Mouse (Mus musculus): ENCODE measurements at regions not wholly inside any gene's neighbourhood (a gene's known extent, or its start where the extent isn't known, plus 50 kb on each side); places are given as distances from the start of the nearest gene placed in this dataset.

GRCm38 (mm10) chr17:14610791-14611522 is 83.1 kb downstream of the Thbs2 start:
- H3K27ac ChIP-seq (ENCODE audit: low read depth, low read length) = no peak overlapping the region
- no peak overlapping the region for H3K9ac ChIP-seq (ENCODE audit: low read depth, low read length)
- no peaks in the 10 kb centered on the region for H3K9me3 ChIP-seq (replicated peaks; ENCODE audit: control insufficient read depth, low read length)
- no peak for ATAC-seq (replicated peaks; ENCODE audit: insufficient number of reproducible peaks, low FRiP score, low TSS enrichment)
- WGBS (ENCODE audit: insufficient replicate concordance) = 70% methylated on average over 4 of the region's 4 CpGs
- no peak overlapping the region for H3K4me2 ChIP-seq
- no peaks in the 10 kb centered on the region for H3K36me3 ChIP-seq (ENCODE audit: control insufficient read depth, insufficient read depth, low read length)
- no peaks in the 10 kb centered on the region for H3K4me1 ChIP-seq (ENCODE audit: control insufficient read depth, insufficient read depth, low read length)
- no peak overlapping the region for H3K4me3 ChIP-seq (ENCODE audit: low read depth, low read length)
- H3K27me3 ChIP-seq (ENCODE audit: control insufficient read depth, insufficient read depth, low read length) = no peaks in the 10 kb centered on the region

GRCm38 (mm10) chr17:14608845-14609244 is 85.2 kb downstream of the Thbs2 start:
- H3K27me3 ChIP-seq (ENCODE audit: control insufficient read depth, insufficient read depth, low read length) = no peaks in the 10 kb centered on the region
- no peak overlapping the region for H3K4me2 ChIP-seq
- no peaks in the 10 kb centered on the region for H3K36me3 ChIP-seq (ENCODE audit: control insufficient read depth, insufficient read depth, low read length)
- no peak overlapping the region for H3K4me3 ChIP-seq (ENCODE audit: low read depth, low read length)
- H3K4me1 ChIP-seq (ENCODE audit: control insufficient read depth, insufficient read depth, low read length) = no peaks in the 10 kb centered on the region
- H3K27ac ChIP-seq (ENCODE audit: low read depth, low read length) = no peak overlapping the region
- H3K9ac ChIP-seq (ENCODE audit: low read depth, low read length) = no peak overlapping the region
- no peak for ATAC-seq (replicated peaks; ENCODE audit: insufficient number of reproducible peaks, low FRiP score, low TSS enrichment)
- no peaks in the 10 kb centered on the region for H3K9me3 ChIP-seq (replicated peaks; ENCODE audit: control insufficient read depth, low read length)
- 79% methylated on average over 4 of the region's 4 CpGs for WGBS (ENCODE audit: insufficient replicate concordance)

GRCm38 (mm10) chr17:14606356-14606989 is 87.6 kb downstream of the Thbs2 start:
- 65% methylated on average over 5 of the region's 5 CpGs for WGBS (ENCODE audit: insufficient replicate concordance)
- Histone ChIP-seq H3K9me3 (replicated peaks; ENCODE audit: control insufficient read depth, low read length) (no peaks in the 10 kb centered on the region), H3K27ac (ENCODE audit: low read depth, low read length) (no peak overlapping the region), H3K4me2 (no peak overlapping the region), H3K9ac (ENCODE audit: low read depth, low read length) (no peak overlapping the region), H3K4me1 (ENCODE audit: control insufficient read depth, insufficient read depth, low read length) (no peaks in the 10 kb centered on the region), H3K27me3 (ENCODE audit: control insufficient read depth, insufficient read depth, low read length) (no peaks in the 10 kb centered on the region), H3K36me3 (ENCODE audit: control insufficient read depth, insufficient read depth, low read length) (no peaks in the 10 kb centered on the region), H3K4me3 (ENCODE audit: low read depth, low read length) (no peak overlapping the region)
- no peak for ATAC-seq (replicated peaks; ENCODE audit: insufficient number of reproducible peaks, low FRiP score, low TSS enrichment)

- Histone ChIP-seq H3K4me3 (ENCODE audit: low read depth, low read length) (no peak overlapping the region), H3K4me1 (ENCODE audit: control insufficient read depth, insufficient read depth, low read length) (no peaks in the 10 kb centered on the region), H3K27ac (ENCODE audit: low read depth, low read length) (no peak overlapping the region), H3K4me2 (no peak overlapping the region), H3K27me3 (ENCODE audit: control insufficient read depth, insufficient read depth, low read length) (no peaks in the 10 kb centered on the region), H3K9ac (ENCODE audit: low read depth, low read length) (no peak overlapping the region), H3K36me3 (ENCODE audit: control insufficient read depth, insufficient read depth, low read length) (no peaks in the 10 kb centered on the region), H3K9me3 (replicated peaks; ENCODE audit: control insufficient read depth, low read length) (no peaks in the 10 kb centered on the region)
- no peak for ATAC-seq (replicated peaks; ENCODE audit: insufficient number of reproducible peaks, low FRiP score, low TSS enrichment)
- WGBS (ENCODE audit: insufficient replicate concordance) = 74% methylated on average over 10 of the region's 10 CpGs
Observed at GRCm38 (mm10) chr17:14599681-14600080, 94.4 kb downstream of the Thbs2 start.

GRCm38 (mm10) chr17:14596470-14596869 is 97.6 kb downstream of the Thbs2 start:
- ATAC-seq (replicated peaks; ENCODE audit: insufficient number of reproducible peaks, low FRiP score, low TSS enrichment) = no peak
- H3K4me2 ChIP-seq = no peak overlapping the region
- H3K4me3 ChIP-seq (ENCODE audit: low read depth, low read length) = no peak overlapping the region
- H3K4me1 ChIP-seq (ENCODE audit: control insufficient read depth, insufficient read depth, low read length) = no peaks in the 10 kb centered on the region
- H3K36me3 ChIP-seq (ENCODE audit: control insufficient read depth, insufficient read depth, low read length) = no peaks in the 10 kb centered on the region
- WGBS (ENCODE audit: insufficient replicate concordance) = 83% methylated on average over 7 of the region's 7 CpGs
- no peaks in the 10 kb centered on the region for H3K9me3 ChIP-seq (replicated peaks; ENCODE audit: control insufficient read depth, low read length)
- H3K9ac ChIP-seq (ENCODE audit: low read depth, low read length) = no peak overlapping the region
- H3K27me3 ChIP-seq (ENCODE audit: control insufficient read depth, insufficient read depth, low read length) = no peaks in the 10 kb centered on the region
- no peak overlapping the region for H3K27ac ChIP-seq (ENCODE audit: low read depth, low read length)

GRCm38 (mm10) chr17:14595525-14595924 is 98.5 kb downstream of the Thbs2 start:
- Histone ChIP-seq H3K4me3 (ENCODE audit: low read depth, low read length) (no peak overlapping the region), H3K9me3 (replicated peaks; ENCODE audit: control insufficient read depth, low read length) (no peaks in the 10 kb centered on the region), H3K9ac (ENCODE audit: low read depth, low read length) (no peak overlapping the region), H3K27me3 (ENCODE audit: control insufficient read depth, insufficient read depth, low read length) (no peaks in the 10 kb centered on the region), H3K4me2 (no peak overlapping the region), H3K4me1 (ENCODE audit: control insufficient read depth, insufficient read depth, low read length) (no peaks in the 10 kb centered on the region), H3K27ac (ENCODE audit: low read depth, low read length) (no peak overlapping the region), H3K36me3 (ENCODE audit: control insufficient read depth, insufficient read depth, low read length) (no peaks in the 10 kb centered on the region)
- no peak for ATAC-seq (replicated peaks; ENCODE audit: insufficient number of reproducible peaks, low FRiP score, low TSS enrichment)
- 71% methylated on average over 7 of the region's 7 CpGs for WGBS (ENCODE audit: insufficient replicate concordance)

GRCm38 (mm10) chr17:14588086-14588817 is 105.8 kb downstream of the Thbs2 start:
- H3K36me3 ChIP-seq (ENCODE audit: control insufficient read depth, insufficient read depth, low read length) = no peaks in the 10 kb centered on the region
- no peak overlapping the region for H3K9ac ChIP-seq (ENCODE audit: low read depth, low read length)
- no peak overlapping the region for H3K27ac ChIP-seq (ENCODE audit: low read depth, low read length)
- no peaks in the 10 kb centered on the region for H3K9me3 ChIP-seq (replicated peaks; ENCODE audit: control insufficient read depth, low read length)
- no peak for ATAC-seq (replicated peaks; ENCODE audit: insufficient number of reproducible peaks, low FRiP score, low TSS enrichment)
- H3K4me2 ChIP-seq = no peak overlapping the region
- 86% methylated on average over 12 of the region's 12 CpGs for WGBS (ENCODE audit: insufficient replicate concordance)
- no peaks in the 10 kb centered on the region for H3K27me3 ChIP-seq (ENCODE audit: control insufficient read depth, insufficient read depth, low read length)
- no peaks in the 10 kb centered on the region for H3K4me1 ChIP-seq (ENCODE audit: control insufficient read depth, insufficient read depth, low read length)
- no peak overlapping the region for H3K4me3 ChIP-seq (ENCODE audit: low read depth, low read length)

- Histone ChIP-seq H3K4me3 (ENCODE audit: low read depth, low read length) (no peak overlapping the region), H3K9me3 (replicated peaks; ENCODE audit: control insufficient read depth, low read length) (no peaks in the 10 kb centered on the region), H3K9ac (ENCODE audit: low read depth, low read length) (no peak overlapping the region), H3K4me1 (ENCODE audit: control insufficient read depth, insufficient read depth, low read length) (no peaks in the 10 kb centered on the region), H3K27me3 (ENCODE audit: control insufficient read depth, insufficient read depth, low read length) (no peaks in the 10 kb centered on the region), H3K36me3 (ENCODE audit: control insufficient read depth, insufficient read depth, low read length) (no peaks in the 10 kb centered on the region), H3K4me2 (no peak overlapping the region), H3K27ac (ENCODE audit: low read depth, low read length) (no peak overlapping the region)
- WGBS (ENCODE audit: insufficient replicate concordance) = 79% methylated on average over 3 of the region's 3 CpGs
- ATAC-seq (replicated peaks; ENCODE audit: insufficient number of reproducible peaks, low FRiP score, low TSS enrichment) = no peak
Observed at GRCm38 (mm10) chr17:14579671-14580070, 114.4 kb downstream of the Thbs2 start.

All from heart, embryonic 11.5 days (tissue).